Mouse (Mus musculus): ENCODE data around the gene Hdac5. TPM values are rescaled to one million over a fixed set of nuclear protein-coding genes. Genes with fewer than 3 reads are reported as not detected.
A peak's percentile ranks its signal among the peaks of the same experiment; 100 is the strongest.

Hdac5 gene
- polyA plus RNA-seq (2015; fragmentation: Nextera tagmentation; extraction: Ambion mirVana), result 54.8 and 55.5 TPM in 2 replicates

- Histone ChIP-seq H3K36me3 (ENCODE audit: control insufficient read depth, insufficient read depth, low read length) (no peaks in the 10 kb centered on the region), H3K4me3 (ENCODE audit: low read length) (peak within 1 kb of the TSS; percentile 81), H3K4me2 (ENCODE audit: low read depth, low read length) (peak within 1 kb of the TSS; percentile 83), H3K27ac (ENCODE audit: low read length) (peak within 1 kb of the TSS; percentile 82), H3K4me1 (ENCODE audit: control insufficient read depth, insufficient read depth, low read length) (peaks cover 27% of the 10 kb centered on the region), H3K9me3 (ENCODE audit: control insufficient read depth, low read length) (no peaks in the 10 kb centered on the region), H3K9ac (ENCODE audit: low read depth, low read length) (peak within 1 kb of the TSS; percentile 88), H3K27me3 (replicated peaks; ENCODE audit: control insufficient read depth, insufficient read depth, low read length) (no peaks in the 10 kb centered on the region)
- ATAC-seq, result peak; percentile 88
- WGBS, result under 1% methylated on average over 34 of the region's 49 CpGs
Measured at GRCm38 (mm10) chr11:102230006-102230741, at the start of gene Hdac5. TSS of gene Hdac5 (minus strand) at chr11:102230166.

GRCm38 (mm10) chr11:102279595-102279994 is 49.6 kb upstream of the Hdac5 start:
- Histone ChIP-seq H3K4me1 (ENCODE audit: control insufficient read depth, insufficient read depth, low read length) (peaks cover 10% of the 10 kb centered on the region), H3K27ac (ENCODE audit: low read length) (no peak overlapping the region), H3K9me3 (ENCODE audit: control insufficient read depth, low read length) (no peaks in the 10 kb centered on the region), H3K4me3 (ENCODE audit: low read length) (no peak overlapping the region), H3K4me2 (ENCODE audit: low read depth, low read length) (no peak overlapping the region), H3K36me3 (ENCODE audit: control insufficient read depth, insufficient read depth, low read length) (no peaks in the 10 kb centered on the region), H3K9ac (ENCODE audit: low read depth, low read length) (no peak overlapping the region), H3K27me3 (replicated peaks; ENCODE audit: control insufficient read depth, insufficient read depth, low read length) (no peaks in the 10 kb centered on the region)
- WGBS, result 86% methylated on average over 3 of the region's 3 CpGs
- ATAC-seq, result no peak

- Histone ChIP-seq H3K9me3 (ENCODE audit: control insufficient read depth, low read length) (no peaks in the 10 kb centered on the region), H3K9ac (ENCODE audit: low read depth, low read length) (no peak overlapping the region), H3K4me1 (ENCODE audit: control insufficient read depth, insufficient read depth, low read length) (peaks cover 10% of the 10 kb centered on the region), H3K36me3 (ENCODE audit: control insufficient read depth, insufficient read depth, low read length) (no peaks in the 10 kb centered on the region), H3K27me3 (replicated peaks; ENCODE audit: control insufficient read depth, insufficient read depth, low read length) (no peaks in the 10 kb centered on the region), H3K4me2 (ENCODE audit: low read depth, low read length) (no peak overlapping the region), H3K27ac (ENCODE audit: low read length) (no peak overlapping the region), H3K4me3 (ENCODE audit: low read length) (no peak overlapping the region)
- no peak for ATAC-seq
- WGBS, result 70% methylated on average over 10 of the region's 12 CpGs
Measured at GRCm38 (mm10) chr11:102277754-102278153, 47.8 kb upstream of the Hdac5 start.

GRCm38 (mm10) chr11:102276411-102276915 is 46.5 kb upstream of the Hdac5 start:
- no peaks in the 10 kb centered on the region for H3K36me3 ChIP-seq (ENCODE audit: control insufficient read depth, insufficient read depth, low read length)
- 2% methylated on average over 33 of the region's 33 CpGs for WGBS
- ATAC-seq, result peak; percentile 82

GRCm38 (mm10) chr11:102268520-102269244 is 38.7 kb upstream of the Hdac5 start, which contains the start of gene Asb16:
TSS of gene Asb16 (plus strand) at chr11:102268743.
- Histone ChIP-seq H3K4me1 (ENCODE audit: control insufficient read depth, insufficient read depth, low read length) (peaks cover 5% of the 10 kb centered on the region), H3K27ac (ENCODE audit: low read length) (no peak within 1 kb of the TSS), H3K4me3 (ENCODE audit: low read length) (no peak within 1 kb of the TSS), H3K4me2 (ENCODE audit: low read depth, low read length) (no peak within 1 kb of the TSS), H3K9me3 (ENCODE audit: control insufficient read depth, low read length) (no peaks in the 10 kb centered on the region), H3K9ac (ENCODE audit: low read depth, low read length) (peak within 1 kb of the TSS; percentile 19; the same call in 1 of the 2 replicates), H3K27me3 (replicated peaks; ENCODE audit: control insufficient read depth, insufficient read depth, low read length) (no peaks in the 10 kb centered on the region), H3K36me3 (ENCODE audit: control insufficient read depth, insufficient read depth, low read length) (0 out of 2 replicates have a peak, but pooled peaks cover 4% of the 10 kb centered on the region)
- WGBS, result 89% methylated on average over 12 of the region's 12 CpGs
- no peak for ATAC-seq

More at GRCm38 (mm10) chr11:102276411-102276915, 46.5 kb upstream of the Hdac5 start:
- peak overlapping the region; percentile 69 for H3K9ac ChIP-seq (ENCODE audit: low read depth, low read length)
- H3K27ac ChIP-seq (ENCODE audit: low read length), result no peak overlapping the region
- H3K27me3 ChIP-seq (replicated peaks; ENCODE audit: control insufficient read depth, insufficient read depth, low read length), result no peaks in the 10 kb centered on the region
- peak overlapping the region; percentile 90 for H3K4me2 ChIP-seq (ENCODE audit: low read depth, low read length)
- no peaks in the 10 kb centered on the region for H3K9me3 ChIP-seq (ENCODE audit: control insufficient read depth, low read length)
- peaks cover 10% of the 10 kb centered on the region for H3K4me1 ChIP-seq (ENCODE audit: control insufficient read depth, insufficient read depth, low read length)
- peak overlapping the region; percentile 42 for H3K4me3 ChIP-seq (ENCODE audit: low read length)

GRCm38 (mm10) chr11:102267480-102267879 is 37.5 kb upstream of the Hdac5 start:
- Histone ChIP-seq H3K27me3 (replicated peaks; ENCODE audit: control insufficient read depth, insufficient read depth, low read length) (no peaks in the 10 kb centered on the region), H3K4me3 (ENCODE audit: low read length) (no peak overlapping the region), H3K4me1 (ENCODE audit: control insufficient read depth, insufficient read depth, low read length) (peaks cover 5% of the 10 kb centered on the region), H3K9ac (ENCODE audit: low read depth, low read length) (peak overlapping the region; percentile 19; the same call in 1 of the 2 replicates), H3K27ac (ENCODE audit: low read length) (no peak overlapping the region), H3K4me2 (ENCODE audit: low read depth, low read length) (no peak overlapping the region), H3K36me3 (ENCODE audit: control insufficient read depth, insufficient read depth, low read length) (peaks cover 7% of the 10 kb centered on the region; the same call in 1 of the 2 replicates), H3K9me3 (ENCODE audit: control insufficient read depth, low read length) (no peaks in the 10 kb centered on the region)
- 5% methylated on average over 11 of the region's 11 CpGs for WGBS
- ATAC-seq, result peak; percentile 58

GRCm38 (mm10) chr11:102266631-102267355 is 36.8 kb upstream of the Hdac5 start:
- ATAC-seq, result 0 out of 2 replicates have a peak, but pooled peaks have one; percentile 7
- H3K27me3 ChIP-seq (replicated peaks; ENCODE audit: control insufficient read depth, insufficient read depth, low read length), result no peaks in the 10 kb centered on the region
- peaks cover 5% of the 10 kb centered on the region for H3K4me1 ChIP-seq (ENCODE audit: control insufficient read depth, insufficient read depth, low read length)
- 91% methylated on average over 8 of the region's 8 CpGs for WGBS
- peaks cover 13% of the 10 kb centered on the region; the same call in 1 of the 2 replicates for H3K36me3 ChIP-seq (ENCODE audit: control insufficient read depth, insufficient read depth, low read length)
- H3K4me2 ChIP-seq (ENCODE audit: low read depth, low read length), result no peak overlapping the region
- no peak overlapping the region for H3K9ac ChIP-seq (ENCODE audit: low read depth, low read length)
- no peak overlapping the region for H3K27ac ChIP-seq (ENCODE audit: low read length)
- no peak overlapping the region for H3K4me3 ChIP-seq (ENCODE audit: low read length)
- H3K9me3 ChIP-seq (ENCODE audit: control insufficient read depth, low read length), result no peaks in the 10 kb centered on the region

GRCm38 (mm10) chr11:102265816-102266215 is 35.9 kb upstream of the Hdac5 start:
- H3K36me3 ChIP-seq (ENCODE audit: control insufficient read depth, insufficient read depth, low read length), result peaks cover 13% of the 10 kb centered on the region; the same call in 1 of the 2 replicates
- H3K27me3 ChIP-seq (replicated peaks; ENCODE audit: control insufficient read depth, insufficient read depth, low read length), result no peaks in the 10 kb centered on the region
- H3K4me1 ChIP-seq (ENCODE audit: control insufficient read depth, insufficient read depth, low read length), result peaks cover 5% of the 10 kb centered on the region
- H3K27ac ChIP-seq (ENCODE audit: low read length), result no peak overlapping the region
- no peaks in the 10 kb centered on the region for H3K9me3 ChIP-seq (ENCODE audit: control insufficient read depth, low read length)
- WGBS, result 61% methylated on average over 14 of the region's 14 CpGs
- no peak overlapping the region for H3K4me2 ChIP-seq (ENCODE audit: low read depth, low read length)
- no peak overlapping the region for H3K4me3 ChIP-seq (ENCODE audit: low read length)
- H3K9ac ChIP-seq (ENCODE audit: low read depth, low read length), result no peak overlapping the region
- ATAC-seq, result peak; percentile 15; the same call in 1 of the 2 replicates

All from intestine, embryonic 16.5 days (tissue).